Mouse (Mus musculus) cortical plate, adult 2 months (tissue): ENCODE measurements around the gene Bcas3. TPM values are rescaled to one million over a fixed set of nuclear protein-coding genes. Genes with fewer than 3 reads are reported as not detected.

Experiments
- H3K27ac ChIP-seq: fragments of 200-500 bp; 2 replicates; pipeline ENCODE4 v1.5.1; 2012; ENCODE audit warnings: low read length, control low read depth, inconsistent platforms; ENCODE audit not compliant: insufficient read depth
- H3K4me1 ChIP-seq: fragments of 200-500 bp; 2 replicates; pipeline ENCODE4 v1.6.1; 2011; ENCODE audit warnings: low read length; ENCODE audit not compliant: control insufficient read depth, insufficient read depth
- H3K4me3 ChIP-seq: fragments of 200-500 bp; 2 replicates; pipeline ENCODE4 v1.5.1; 2011; ENCODE audit warnings: mild to moderate bottlenecking, low read length, control low read depth; ENCODE audit not compliant: insufficient read depth
- CTCF ChIP-seq: fragments of 200-500 bp; IDR thresholded peaks from 2 replicates; pipeline ENCODE4 v1.5.1; 2011; ENCODE audit warnings: mild to moderate bottlenecking, control low read depth, low read length; ENCODE audit not compliant: insufficient read depth; ENCODE audit errors: extremely low read depth
- POLR2A ChIP-seq: fragments of 200-500 bp; IDR thresholded peaks from 2 replicates; pipeline ENCODE4 v1.6.1; 2011; ENCODE audit warnings: mild to moderate bottlenecking, low read length, control low read depth; ENCODE audit not compliant: insufficient read depth; ENCODE audit errors: extremely low read depth
- polyA plus RNA-seq: library from polyadenylated mRNA; depleted of rRNA; stranded (reverse); fragments of >200 nt; gene quantifications from 2 replicates; pipeline ENCODE4 v1.2.3, GENCODE M21; 2012

The Bcas3 gene
- polyA plus RNA-seq, 1 experiment, result 47.1 TPM

- no peak overlapping the region for H3K4me3 ChIP-seq
- H3K4me1 ChIP-seq, result no peaks in the 10 kb centered on the region
- H3K27ac ChIP-seq, result no peak overlapping the region
- TF ChIP-seq POLR2A (no peak), CTCF (no peak)
Measured at GRCm38 (mm10) chr11:85721986-85722385, 369.0 kb downstream of the Bcas3 start.

GRCm38 (mm10) chr11:85724159-85724558 lies 371.2 kb downstream of the Bcas3 start:
- Histone ChIP-seq H3K4me3 (no peak overlapping the region), H3K27ac (no peak overlapping the region), H3K4me1 (no peaks in the 10 kb centered on the region)
- TF ChIP-seq CTCF (no peak), POLR2A (no peak)

- H3K4me1 ChIP-seq, result no peaks in the 10 kb centered on the region
- no peak overlapping the region for H3K27ac ChIP-seq
- TF ChIP-seq CTCF (no peak), POLR2A (no peak)
- no peak overlapping the region for H3K4me3 ChIP-seq
Measured at GRCm38 (mm10) chr11:85729725-85730124, 376.8 kb downstream of the Bcas3 start.

- Histone ChIP-seq H3K27ac (no peak overlapping the region), H3K4me1 (no peaks in the 10 kb centered on the region), H3K4me3 (no peak overlapping the region)
- TF ChIP-seq POLR2A (no peak), CTCF (no peak)
Measured at GRCm38 (mm10) chr11:85732462-85733012, 379.6 kb downstream of the Bcas3 start.

- H3K4me1 ChIP-seq, result no peaks in the 10 kb centered on the region
- no peak for TF ChIP-seq POLR2A
- no peak for TF ChIP-seq CTCF
- no peak overlapping the region for H3K27ac ChIP-seq
- no peak overlapping the region for H3K4me3 ChIP-seq
Measured at GRCm38 (mm10) chr11:85733577-85733976, 380.6 kb downstream of the Bcas3 start.

- Histone ChIP-seq H3K4me1 (peaks cover 1% of the 10 kb centered on the region; the same call in 1 of the 2 replicates), H3K27ac (no peak overlapping the region), H3K4me3 (no peak overlapping the region)
- TF ChIP-seq POLR2A (no peak), CTCF (no peak)
Measured at GRCm38 (mm10) chr11:85734317-85735211, 381.6 kb downstream of the Bcas3 start.

- Histone ChIP-seq H3K4me3 (no peak overlapping the region), H3K4me1 (peaks cover 3% of the 10 kb centered on the region; the same call in 1 of the 2 replicates), H3K27ac (no peak overlapping the region)
- no peak for TF ChIP-seq POLR2A
- TF ChIP-seq CTCF, result no peak
Measured at GRCm38 (mm10) chr11:85737227-85737626, 384.3 kb downstream of the Bcas3 start.

- Histone ChIP-seq H3K4me3 (no peak overlapping the region), H3K27ac (no peak overlapping the region), H3K4me1 (peaks cover 3% of the 10 kb centered on the region; the same call in 1 of the 2 replicates)
- TF ChIP-seq POLR2A, result no peak
- no peak for TF ChIP-seq CTCF
Measured at GRCm38 (mm10) chr11:85737893-85738292, 384.9 kb downstream of the Bcas3 start.

GRCm38 (mm10) chr11:85738585-85738984 lies 385.6 kb downstream of the Bcas3 start:
- no peak for TF ChIP-seq CTCF
- no peak for TF ChIP-seq POLR2A
- Histone ChIP-seq H3K4me1 (peaks cover 3% of the 10 kb centered on the region; the same call in 1 of the 2 replicates), H3K27ac (no peak overlapping the region), H3K4me3 (no peak overlapping the region)

- Histone ChIP-seq H3K4me3 (no peak overlapping the region), H3K4me1 (peaks cover 3% of the 10 kb centered on the region; the same call in 1 of the 2 replicates), H3K27ac (no peak overlapping the region)
- TF ChIP-seq CTCF (no peak), POLR2A (no peak)
Measured at GRCm38 (mm10) chr11:85739266-85739977, 386.5 kb downstream of the Bcas3 start.
